Mouse (Mus musculus) neural tube, embryonic 11.5 days (tissue): ENCODE measurements at regions not wholly inside any gene's neighbourhood (a gene's known extent, or its start where the extent isn't known, plus 50 kb on each side); places are given as distances from the start of the nearest gene placed in this dataset.

Experiments used
- ATAC-seq: fragments of 200-750 bp; cut with Nextera tagmentation; 2 replicates; pipeline ENCODE4 v1.8.0; 2017; ENCODE audit warnings: moderate number of reproducible peaks, mild to moderate bottlenecking, moderate TSS enrichment, moderate library complexity; ENCODE audit not compliant: insufficient read depth, low FRiP score, low TSS enrichment
- DNase-seq: peaks from one replicate; pipeline ENCODE4 v3.0.0-alpha.2; 2015; ENCODE audit warnings: low spot score
- H3K27ac ChIP-seq: fragments of 300-500 bp; sonication (generic); 2 replicates; pipeline ENCODE4 v1.5.1; 2014; ENCODE audit warnings: low read depth, mild to moderate bottlenecking, low read length
- H3K27me3 ChIP-seq: fragments of 300-500 bp; sonication (generic); 2 replicates; pipeline ENCODE4 v1.6.1; 2014; ENCODE audit warnings: mild to moderate bottlenecking, low read length, mixed read lengths; ENCODE audit not compliant: control insufficient read depth, insufficient read depth
- H3K36me3 ChIP-seq: fragments of 300-500 bp; sonication (generic); 2 replicates; pipeline ENCODE4 v1.6.1; 2014; ENCODE audit warnings: mild to moderate bottlenecking, low read length, moderate library complexity, mixed read lengths; ENCODE audit not compliant: control insufficient read depth, insufficient read depth
- H3K4me1 ChIP-seq: fragments of 300-500 bp; sonication (generic); 2 replicates; pipeline ENCODE4 v1.6.1; 2014; ENCODE audit warnings: low read length, mixed read lengths; ENCODE audit not compliant: control insufficient read depth, insufficient read depth
- H3K4me2 ChIP-seq: fragments of 300-500 bp; sonication (generic); 2 replicates; pipeline ENCODE4 v1.6.1; 2014; ENCODE audit warnings: low read depth, mild to moderate bottlenecking, moderate library complexity
- H3K4me3 ChIP-seq: fragments of 300-500 bp; sonication (generic); 2 replicates; pipeline ENCODE4 v1.5.1; 2014; ENCODE audit warnings: low read depth, low read length
- H3K9ac ChIP-seq: fragments of 300-500 bp; sonication (generic); 2 replicates; pipeline ENCODE4 v1.6.1; 2014; ENCODE audit warnings: mild to moderate bottlenecking, low read length
- H3K9me3 ChIP-seq: fragments of 300-500 bp; sonication (generic); 2 replicates; pipeline ENCODE4 v1.6.1; 2016; ENCODE audit warnings: low read length; ENCODE audit not compliant: control insufficient read depth
- WGBS: fragments of 180-500 bp; shearing (Covaris S2); extraction: QIAGEN DNeasy Blood & Tissue Kit; methylation state at CpG from one replicate; pipeline ENCODE4 v1.1.7; 2014; 5-methylcytosine and 5-hydroxymethylcytosine counted together

DNA sequence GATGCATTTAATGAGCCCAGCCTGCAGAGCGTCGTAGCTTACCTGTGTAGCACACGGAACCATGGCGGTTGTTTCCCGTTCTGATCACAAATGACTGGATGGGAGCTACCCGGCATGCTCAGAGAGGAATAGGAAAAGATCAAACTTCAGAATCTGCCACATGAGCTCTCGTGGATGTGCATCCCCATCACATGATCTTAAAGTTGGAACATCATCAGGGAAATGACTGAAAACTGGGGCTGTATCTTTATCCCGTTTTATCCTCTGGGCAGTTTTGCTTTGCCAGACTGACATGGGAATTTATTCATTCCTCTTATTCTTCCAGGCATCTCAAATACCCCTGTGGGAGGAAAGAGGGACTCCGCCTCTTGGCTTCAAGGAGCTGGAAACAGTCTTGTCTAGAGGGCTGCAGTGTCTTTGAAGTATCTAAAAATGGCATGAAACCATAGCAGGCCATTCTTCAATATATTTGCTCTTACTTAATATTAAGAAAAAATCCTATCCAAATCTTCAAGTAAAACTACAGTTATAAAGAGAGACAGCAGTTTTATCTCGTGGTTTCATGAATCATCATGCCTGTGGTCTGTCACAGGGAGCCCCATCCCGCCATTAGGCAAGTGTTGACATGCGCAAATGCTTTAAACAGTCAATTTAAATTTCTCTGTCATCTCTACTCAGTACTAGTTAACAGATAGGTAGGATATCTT, 339.4 kb downstream of the Foxo1 start:
- no peaks in the 10 kb centered on the region for H3K36me3 ChIP-seq
- H3K27ac ChIP-seq, result no peak overlapping the region
- no peaks in the 10 kb centered on the region for H3K4me1 ChIP-seq
- ATAC-seq (no peak), DNase-seq (no peak)
- no peak overlapping the region for H3K4me2 ChIP-seq
- no peak overlapping the region for H3K4me3 ChIP-seq
- no peaks in the 10 kb centered on the region for H3K9me3 ChIP-seq
- 91% methylated on average over 12 of the region's 12 CpGs for WGBS
- H3K27me3 ChIP-seq, result no peaks in the 10 kb centered on the region
- H3K9ac ChIP-seq, result no peak overlapping the region

- Histone ChIP-seq H3K4me1 (no peaks in the 10 kb centered on the region), H3K9me3 (no peaks in the 10 kb centered on the region), H3K4me3 (no peak overlapping the region), H3K27me3 (no peaks in the 10 kb centered on the region), H3K4me2 (no peak overlapping the region), H3K9ac (no peak overlapping the region), H3K27ac (no peak overlapping the region), H3K36me3 (no peaks in the 10 kb centered on the region)
- 34% methylated on average over 6 of the region's 6 CpGs for WGBS
- DNase-seq (peak; percentile 34), ATAC-seq (peak; percentile 13; the same call in 1 of the 2 replicates)
These were observed 337.2 kb downstream of the Foxo1 start for GRCm38 (mm10) chr3:52605261-52605771.

DNA sequence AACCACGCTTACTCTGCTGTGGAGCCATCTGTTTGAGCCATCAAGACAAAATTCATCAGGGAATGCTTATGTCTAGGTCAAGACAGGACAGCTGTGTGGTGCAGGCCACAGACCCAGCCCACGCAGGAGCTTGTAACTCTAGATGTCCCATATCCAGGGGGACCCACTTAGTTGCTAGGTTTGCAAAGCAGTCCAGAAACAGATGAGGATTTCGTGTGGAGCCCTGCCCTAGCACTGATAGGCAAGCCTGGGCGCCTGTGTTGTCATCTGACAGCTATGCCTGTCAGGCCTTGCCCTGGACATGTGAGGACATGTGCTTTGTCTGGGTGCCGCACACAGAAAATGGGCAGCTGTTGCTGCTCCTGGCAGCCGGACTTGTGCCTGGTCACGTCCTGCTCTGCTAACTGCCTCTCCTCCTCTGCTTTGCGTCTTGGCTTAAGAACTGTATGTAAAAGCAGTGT, 335.1 kb downstream of the Foxo1 start:
- H3K4me2 ChIP-seq, result no peak overlapping the region
- no peak overlapping the region for H3K9ac ChIP-seq
- no peak for DNase-seq
- WGBS, result 68% methylated on average over 8 of the region's 8 CpGs
- no peaks in the 10 kb centered on the region for H3K4me1 ChIP-seq
- H3K4me3 ChIP-seq, result no peak overlapping the region
- H3K27me3 ChIP-seq, result no peaks in the 10 kb centered on the region
- no peaks in the 10 kb centered on the region for H3K9me3 ChIP-seq
- ATAC-seq, result no peak
- no peak overlapping the region for H3K27ac ChIP-seq
- no peaks in the 10 kb centered on the region for H3K36me3 ChIP-seq

DNA sequence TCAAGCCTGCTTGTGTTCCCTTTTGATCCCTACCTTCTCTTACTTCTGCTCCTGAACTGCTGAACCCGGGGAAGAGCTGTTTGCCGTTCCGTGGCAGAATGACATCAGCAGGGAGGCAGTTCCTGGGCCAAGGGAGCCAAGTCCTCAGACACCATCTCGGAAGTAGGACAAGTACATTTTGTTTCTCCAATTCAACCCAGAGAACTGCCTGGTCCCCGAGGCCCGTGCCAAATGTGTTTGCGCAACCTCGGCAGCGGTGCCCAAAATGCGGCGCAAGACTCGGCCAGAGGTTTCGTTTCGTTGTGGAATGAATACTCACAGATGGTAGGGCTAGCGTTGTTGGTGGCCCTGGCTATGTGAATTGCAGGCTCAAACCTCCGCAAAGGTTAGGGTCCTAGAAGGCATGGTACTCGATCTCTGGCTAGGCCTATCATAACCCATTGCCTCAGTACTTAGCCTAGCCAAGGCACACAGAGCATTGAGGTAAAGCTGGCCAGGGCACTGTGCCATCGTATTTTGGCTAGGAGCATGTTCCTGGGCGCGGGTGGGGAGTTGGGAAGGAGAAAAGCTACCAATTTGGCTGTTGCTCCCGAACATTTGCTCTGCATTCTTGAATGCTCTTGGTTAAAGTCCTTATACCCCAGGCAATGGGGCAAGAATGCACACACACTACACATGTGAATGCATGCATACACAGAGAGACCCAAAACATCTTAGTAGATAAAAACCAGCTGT, 333.0 kb downstream of the Foxo1 start:
- ATAC-seq (no peak), DNase-seq (no peak)
- 92% methylated on average over 21 of the region's 21 CpGs for WGBS
- Histone ChIP-seq H3K27ac (no peak overlapping the region), H3K4me2 (no peak overlapping the region), H3K9me3 (no peaks in the 10 kb centered on the region), H3K36me3 (no peaks in the 10 kb centered on the region), H3K4me3 (no peak overlapping the region), H3K4me1 (no peaks in the 10 kb centered on the region), H3K9ac (no peak overlapping the region), H3K27me3 (no peaks in the 10 kb centered on the region)

DNA sequence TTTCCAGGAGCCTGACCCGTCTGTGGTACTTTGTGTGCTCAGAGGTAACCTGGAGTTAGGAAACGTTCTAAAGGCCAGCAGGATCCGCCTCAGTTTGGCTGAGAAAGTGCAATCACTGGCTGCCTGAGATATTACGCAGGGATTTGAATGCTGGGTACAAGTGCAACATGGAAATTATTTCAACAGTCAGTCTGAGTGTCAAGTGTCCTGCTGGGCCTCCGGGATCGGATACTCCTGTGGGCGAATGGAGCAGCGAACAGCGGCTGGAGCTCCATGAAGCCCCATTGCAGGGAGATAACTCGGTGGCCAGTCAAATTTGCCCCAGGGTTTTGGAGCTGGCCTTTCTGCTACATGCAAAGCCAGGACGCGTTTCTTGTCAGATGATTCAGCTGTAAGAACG, 332.4 kb downstream of the Foxo1 start:
- H3K36me3 ChIP-seq, result no peaks in the 10 kb centered on the region
- H3K4me2 ChIP-seq, result no peak overlapping the region
- no peaks in the 10 kb centered on the region for H3K27me3 ChIP-seq
- DNase-seq, result no peak
- no peaks in the 10 kb centered on the region for H3K9me3 ChIP-seq
- no peak overlapping the region for H3K27ac ChIP-seq
- no peak for ATAC-seq
- no peak overlapping the region for H3K9ac ChIP-seq
- H3K4me1 ChIP-seq, result no peaks in the 10 kb centered on the region
- WGBS, result 80% methylated on average over 13 of the region's 13 CpGs
- no peak overlapping the region for H3K4me3 ChIP-seq

GRCm38 (mm10) chr3:52600146-52600545, 332.0 kb downstream of the Foxo1 start:
- no peak overlapping the region for H3K4me2 ChIP-seq
- no peak overlapping the region for H3K9ac ChIP-seq
- H3K27me3 ChIP-seq, result no peaks in the 10 kb centered on the region
- H3K4me3 ChIP-seq, result no peak overlapping the region
- H3K4me1 ChIP-seq, result no peaks in the 10 kb centered on the region
- H3K9me3 ChIP-seq, result no peaks in the 10 kb centered on the region
- 92% methylated on average over 4 of the region's 4 CpGs for WGBS
- H3K36me3 ChIP-seq, result no peaks in the 10 kb centered on the region
- no peak overlapping the region for H3K27ac ChIP-seq
- no peak for ATAC-seq
- no peak for DNase-seq

GRCm38 (mm10) chr3:52586418-52586817, 318.3 kb downstream of the Foxo1 start:
- no peak for DNase-seq
- ATAC-seq, result no peak
- H3K27ac ChIP-seq, result no peak overlapping the region
- H3K36me3 ChIP-seq, result no peaks in the 10 kb centered on the region
- H3K9me3 ChIP-seq, result no peaks in the 10 kb centered on the region
- whole genome bisulfite sequencing, result 88% methylated on average over 4 of the region's 4 CpGs
- no peak overlapping the region for H3K9ac ChIP-seq
- no peak overlapping the region for H3K4me3 ChIP-seq
- no peaks in the 10 kb centered on the region for H3K4me1 ChIP-seq
- H3K4me2 ChIP-seq, result no peak overlapping the region
- H3K27me3 ChIP-seq, result no peaks in the 10 kb centered on the region

DNA sequence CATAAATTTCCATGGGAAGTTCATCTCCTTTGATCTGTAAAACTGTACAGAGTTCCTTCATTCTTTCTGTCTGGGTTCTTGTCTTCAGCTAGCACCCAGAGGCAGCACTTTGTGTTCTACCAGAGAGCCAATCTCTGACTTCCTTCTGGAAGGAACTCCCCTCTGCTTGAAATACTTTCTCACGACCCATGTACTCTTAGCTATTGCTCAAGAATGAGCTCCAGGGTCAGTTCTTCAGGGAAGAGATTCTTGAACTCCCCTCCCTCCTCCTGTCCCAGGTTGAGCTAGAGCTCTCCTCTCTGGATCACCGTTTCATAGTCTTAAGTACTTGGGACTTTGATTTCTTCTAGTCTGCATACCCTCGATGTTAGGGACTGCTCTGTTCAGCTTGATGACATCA, 311.8 kb downstream of the Foxo1 start:
- ATAC-seq, result no peak
- no peak overlapping the region for H3K9ac ChIP-seq
- H3K4me3 ChIP-seq, result no peak overlapping the region
- no peak overlapping the region for H3K4me2 ChIP-seq
- no peak overlapping the region for H3K27ac ChIP-seq
- no peak for DNase-seq
- 88% methylated on average over 3 of the region's 3 CpGs for WGBS
- H3K27me3 ChIP-seq, result no peaks in the 10 kb centered on the region
- H3K36me3 ChIP-seq, result no peaks in the 10 kb centered on the region
- no peaks in the 10 kb centered on the region for H3K4me1 ChIP-seq
- H3K9me3 ChIP-seq, result no peaks in the 10 kb centered on the region

DNA sequence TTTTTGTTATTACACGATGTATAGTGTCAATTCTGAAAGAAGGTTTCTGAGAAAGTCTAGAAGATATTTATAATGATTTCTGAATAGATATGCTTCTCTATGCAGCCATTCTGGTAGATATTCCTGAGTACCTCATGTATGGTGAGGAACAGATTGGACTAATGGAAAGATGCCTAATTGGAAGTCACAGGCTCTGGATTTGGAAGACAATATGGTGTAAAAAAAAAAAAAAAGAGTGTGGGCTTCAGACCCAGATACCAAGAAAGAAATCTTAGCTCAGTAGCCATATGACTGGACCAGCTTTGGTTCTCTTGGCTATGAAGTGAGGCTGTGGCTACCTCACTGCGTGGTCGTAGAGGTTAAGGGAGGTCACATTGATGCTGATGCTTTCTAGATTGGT, 311.0 kb downstream of the Foxo1 start:
- ATAC-seq (no peak), DNase-seq (no peak)
- no peak overlapping the region for H3K9ac ChIP-seq
- no peak overlapping the region for H3K4me2 ChIP-seq
- 93% methylated on average over 3 of the region's 3 CpGs for WGBS
- H3K27ac ChIP-seq, result no peak overlapping the region
- H3K4me3 ChIP-seq, result no peak overlapping the region
- no peaks in the 10 kb centered on the region for H3K4me1 ChIP-seq
- no peaks in the 10 kb centered on the region for H3K9me3 ChIP-seq
- H3K27me3 ChIP-seq, result no peaks in the 10 kb centered on the region
- H3K36me3 ChIP-seq, result no peaks in the 10 kb centered on the region
